Mouse (Mus musculus) heart, adult 9 months (tissue): ENCODE data around the gene Tyrobp.

Source experiments
- DNase-seq, 2 experiments: peaks; one replicate each; pipeline ENCODE4 v3.0.0; 2022; ENCODE audit warnings: low spot score in 2 of 2

The Tyrobp gene

DNA sequence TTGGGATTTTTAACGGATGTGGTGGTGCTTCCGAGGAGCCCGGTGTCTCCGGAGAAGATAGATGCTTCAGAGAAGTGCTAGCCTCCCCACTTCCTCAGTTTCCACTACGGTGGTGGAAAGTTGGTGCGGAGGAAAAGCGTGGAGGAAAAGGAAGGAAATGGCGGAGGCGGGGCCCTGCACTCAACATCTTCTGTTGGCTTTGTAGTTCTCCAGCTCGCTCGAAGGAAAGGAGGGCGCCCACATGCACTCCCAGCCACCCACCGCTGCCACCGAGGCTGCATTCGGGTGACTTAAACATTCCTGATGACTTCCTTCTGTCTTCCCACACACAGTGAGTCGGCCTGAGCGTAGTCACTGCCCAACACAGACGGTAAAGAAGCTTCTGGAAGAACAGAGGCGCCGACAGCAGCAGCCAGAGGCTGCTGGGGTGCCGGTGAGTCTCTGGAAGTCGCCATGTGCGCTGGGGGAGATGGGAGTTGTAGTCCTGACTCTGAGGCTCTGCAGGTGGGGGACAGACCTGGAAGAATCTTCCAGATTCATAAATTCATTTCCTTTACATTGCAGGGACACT, 9.6 kb downstream of the Tyrobp start:
- peak; percentile 36 to 53 for DNase-seq

DNA sequence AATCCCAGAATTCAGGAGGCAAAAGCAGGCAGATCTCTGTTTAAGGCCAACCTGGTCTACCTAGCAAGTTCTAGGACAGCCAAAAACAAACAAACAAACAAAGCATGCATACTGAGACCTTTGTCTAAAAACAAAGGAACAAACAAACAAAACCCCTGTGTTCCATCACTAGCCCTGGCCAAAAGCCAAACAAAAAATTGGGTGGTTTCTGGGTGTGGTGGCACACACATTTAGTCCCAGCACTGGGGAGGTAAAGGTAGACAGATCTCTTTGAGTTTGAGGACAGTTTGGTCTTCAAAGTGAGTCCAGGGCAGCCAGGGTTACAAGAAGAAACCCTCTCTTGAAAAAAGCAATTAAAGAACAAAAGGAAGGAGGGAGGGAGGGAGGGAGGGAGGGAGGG, 15.8 kb downstream of the Tyrobp start:
- no peak for DNase-seq

DNA sequence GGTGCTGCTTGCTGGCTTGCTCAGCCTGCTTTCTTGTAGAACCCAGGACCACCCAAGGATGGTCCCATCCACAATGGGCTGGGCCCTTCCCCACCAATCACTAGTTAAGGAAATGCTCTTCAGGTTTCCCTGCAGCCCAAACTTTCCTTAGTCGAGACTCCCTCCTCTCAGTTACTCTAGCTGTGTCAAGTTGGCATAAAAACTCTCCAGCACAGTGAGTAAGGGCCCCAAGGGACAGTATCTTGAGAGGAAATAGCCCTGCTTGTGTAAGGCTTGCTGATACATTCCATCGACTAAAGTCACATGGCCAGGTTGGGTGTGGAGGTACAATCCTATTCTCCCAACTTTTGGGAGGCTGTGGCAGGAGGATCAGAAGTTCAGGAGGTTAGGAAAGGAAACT, 16.6 kb downstream of the Tyrobp start:
- no peak for DNase-seq

DNA sequence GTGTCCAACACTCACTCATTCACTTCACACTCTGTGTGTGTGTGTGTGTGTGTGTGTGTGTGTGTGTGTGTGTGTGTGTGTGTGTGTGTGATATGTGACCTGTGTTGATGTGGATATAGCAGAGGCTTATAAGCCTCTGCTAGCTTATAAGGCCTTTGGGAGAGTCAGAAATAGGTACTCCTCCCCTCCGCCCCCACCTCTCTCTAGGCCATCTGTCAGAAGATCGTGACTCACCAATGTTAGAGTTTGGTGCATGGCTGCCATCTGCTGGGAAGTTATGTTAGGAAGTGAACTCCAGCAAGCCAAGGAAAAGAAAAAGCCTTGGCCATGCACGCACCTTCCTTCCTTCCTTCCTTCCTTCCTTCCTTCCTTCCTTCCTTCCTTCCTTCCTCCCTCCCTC, 18.2 kb downstream of the Tyrobp start:
- DNase-seq, result peak in 1 of 2 experiments; percentile 50

DNA sequence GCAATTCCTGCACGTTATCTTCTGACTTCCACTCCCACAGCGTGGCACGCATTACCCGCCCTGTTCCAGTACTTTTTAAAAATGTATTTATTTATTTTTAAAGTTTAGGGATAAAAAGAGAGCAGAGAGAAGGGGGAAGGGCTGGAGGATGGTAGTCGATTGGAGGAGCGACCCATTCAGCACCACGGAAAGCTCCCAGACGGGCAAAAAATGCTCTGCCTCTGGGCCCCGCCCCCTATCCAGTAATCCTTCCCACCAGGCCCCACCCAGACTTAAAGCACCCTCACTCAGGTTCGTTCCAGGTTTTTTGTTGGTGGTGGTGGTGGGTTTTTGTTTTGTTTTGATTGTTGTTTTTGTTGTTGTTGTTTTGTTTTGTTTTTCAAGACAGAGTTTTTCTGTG, 20.7 kb downstream of the Tyrobp start:
- DNase-seq, result no peak

DNA sequence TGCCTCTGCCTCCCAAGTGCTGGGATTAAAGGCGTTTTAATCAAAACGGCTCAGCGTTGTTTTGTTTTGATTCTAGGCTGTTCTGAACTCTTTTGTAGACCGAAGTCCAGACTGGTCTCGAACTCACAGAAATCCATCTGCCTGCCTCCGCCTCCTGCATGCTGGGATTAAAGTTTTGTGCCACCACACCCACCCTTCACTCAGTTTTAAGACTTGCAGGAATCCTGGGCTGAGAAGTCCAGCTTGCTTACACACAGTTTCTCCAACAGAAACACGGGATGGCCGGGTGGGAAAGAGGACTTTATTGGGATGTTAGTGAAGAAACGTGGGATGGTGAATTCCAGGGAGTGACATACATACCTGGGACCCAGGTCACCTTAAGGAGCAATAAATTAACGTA, 21.1 kb downstream of the Tyrobp start:
- no peak for DNase-seq

DNA sequence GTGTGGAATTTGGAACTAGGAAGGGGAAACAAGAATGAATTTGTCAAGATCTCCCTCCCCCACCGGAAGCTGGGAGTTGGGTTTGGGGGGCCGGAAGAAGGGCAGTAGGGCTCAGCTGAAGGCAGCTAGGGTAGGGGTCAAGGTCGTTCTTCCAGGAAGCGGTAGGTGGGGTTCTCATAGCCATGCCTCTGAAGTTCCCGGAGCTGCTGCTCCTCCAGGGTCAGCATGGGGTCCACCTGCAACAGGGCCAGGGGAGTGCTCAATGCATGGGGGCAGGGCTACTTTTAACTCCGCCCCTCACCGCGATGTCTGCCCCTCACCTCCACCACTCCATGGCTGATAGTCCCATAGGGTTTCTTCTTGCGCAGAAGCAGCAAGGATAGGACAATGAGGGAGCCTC, 21.6 kb downstream of the Tyrobp start:
- DNase-seq, result no peak

DNA sequence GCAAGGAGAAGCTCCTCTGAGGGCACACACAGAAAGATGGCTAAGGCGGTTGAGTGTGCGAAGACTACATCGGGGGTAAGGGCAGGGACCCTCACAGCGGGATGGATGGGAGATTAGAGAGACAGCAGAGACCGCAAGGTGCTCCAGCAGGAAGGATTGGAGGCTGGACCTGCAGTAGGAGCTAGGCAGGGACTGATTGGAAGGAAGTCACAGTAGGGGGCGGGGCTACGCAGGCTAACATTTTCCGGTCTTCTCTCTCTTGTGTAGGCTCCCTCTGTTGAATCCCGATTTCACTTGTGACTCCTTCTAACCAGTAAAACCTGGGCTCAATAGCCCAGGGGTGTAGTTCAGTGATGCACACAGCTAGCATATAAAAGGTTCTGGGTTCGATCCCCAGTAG, 23.3 kb downstream of the Tyrobp start:
- no peak for DNase-seq

DNA sequence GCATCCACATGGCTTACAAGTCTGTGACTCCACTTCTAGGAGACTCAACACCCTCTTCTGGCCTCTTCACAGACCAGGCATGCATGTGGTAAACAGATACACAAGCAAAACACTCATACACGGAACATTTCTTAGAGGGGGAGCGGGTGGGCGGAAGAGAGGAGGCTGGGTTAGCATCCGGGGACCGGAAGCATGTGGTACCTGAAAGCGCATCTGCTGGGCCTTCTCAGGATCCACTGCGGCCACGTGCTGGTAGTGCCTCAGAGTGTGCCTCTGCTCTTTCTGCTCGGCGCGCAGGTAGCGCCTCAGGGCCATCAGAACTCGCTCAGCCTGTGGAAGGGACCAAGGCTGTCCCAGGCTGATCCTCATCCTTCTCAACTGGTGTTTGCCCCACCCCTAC, 26.2 kb downstream of the Tyrobp start:
- no peak for DNase-seq

DNA sequence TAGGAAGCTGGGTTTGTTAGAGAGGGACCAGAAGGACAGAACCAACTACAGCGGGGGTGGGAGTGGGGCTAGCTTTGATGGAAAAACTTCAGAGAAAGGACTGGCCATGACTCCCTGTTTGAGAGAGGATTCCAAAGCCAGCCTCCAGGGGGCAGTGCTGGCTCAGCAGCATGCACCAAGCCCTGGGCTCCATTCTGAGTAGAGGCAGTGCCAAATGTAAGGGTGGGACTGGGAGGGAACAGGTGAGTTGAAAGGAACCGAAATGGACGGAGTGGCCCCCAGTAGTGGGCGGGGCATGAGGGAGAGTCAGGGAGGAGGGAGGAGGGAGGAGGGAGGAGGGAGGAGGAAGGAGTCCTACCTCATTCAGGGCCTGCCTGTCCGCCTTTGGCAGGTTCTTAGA, 27.1 kb downstream of the Tyrobp start:
- no peak for DNase-seq

DNA sequence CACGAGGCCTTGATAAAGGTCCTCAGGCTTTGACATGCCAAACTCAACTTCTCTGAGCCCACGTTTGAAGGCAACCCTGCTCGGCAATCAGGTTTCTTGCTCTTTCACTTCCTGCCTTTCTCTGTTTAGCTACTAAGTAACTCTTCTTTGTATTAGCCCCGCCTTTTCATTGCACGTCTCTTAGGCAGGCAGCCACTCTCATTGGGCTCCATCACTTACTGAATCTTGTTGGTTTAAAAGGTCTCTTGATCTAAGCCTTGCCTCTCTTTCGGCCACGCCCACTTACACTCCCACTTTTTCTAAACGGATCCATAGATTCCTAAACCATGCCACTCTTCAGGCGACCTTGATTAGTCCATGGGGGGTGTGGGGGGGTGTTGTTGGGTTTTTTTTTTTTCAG, 30.1 kb downstream of the Tyrobp start:
- no peak for DNase-seq

DNA sequence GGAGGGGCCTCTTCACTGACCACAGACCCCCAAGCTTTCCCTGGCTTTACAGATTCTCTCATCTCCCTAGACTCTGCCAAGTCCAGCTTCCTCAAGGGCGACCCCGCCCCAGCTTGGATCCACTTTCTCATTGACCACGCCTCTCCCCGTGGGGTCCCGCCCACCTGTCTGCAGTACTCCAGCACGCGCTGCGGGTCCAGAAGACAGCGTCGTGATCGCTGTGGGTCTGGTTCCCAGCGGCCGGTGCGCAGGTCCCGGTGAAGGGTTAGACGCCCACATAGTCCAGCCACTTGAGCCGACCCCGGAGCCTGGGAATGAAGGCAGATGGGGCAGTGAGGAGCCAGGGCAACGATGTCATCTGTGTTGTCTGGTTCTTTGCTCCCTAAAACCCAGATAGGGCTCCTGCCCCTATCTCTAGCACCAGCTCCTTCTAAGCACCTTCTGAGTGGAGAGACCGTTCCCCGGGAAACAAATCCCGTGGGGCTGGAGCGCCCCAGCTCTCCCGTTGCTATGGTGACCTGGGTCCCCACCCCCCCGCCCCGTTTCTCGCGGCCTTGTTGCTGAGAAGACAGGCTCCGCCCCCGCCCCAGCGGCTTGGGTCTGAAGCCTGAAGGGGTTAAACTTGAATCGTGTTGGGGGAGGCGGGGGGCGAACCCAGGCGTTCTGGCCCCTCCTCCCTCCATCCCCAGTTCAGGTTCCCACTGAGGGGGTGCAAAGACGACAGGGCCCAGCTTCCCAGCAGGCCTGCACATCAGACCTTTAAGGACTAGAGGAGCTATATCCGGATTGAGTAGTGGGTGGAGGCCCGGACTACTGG, 30.8 kb downstream of the Tyrobp start:
- no peak for DNase-seq

DNA sequence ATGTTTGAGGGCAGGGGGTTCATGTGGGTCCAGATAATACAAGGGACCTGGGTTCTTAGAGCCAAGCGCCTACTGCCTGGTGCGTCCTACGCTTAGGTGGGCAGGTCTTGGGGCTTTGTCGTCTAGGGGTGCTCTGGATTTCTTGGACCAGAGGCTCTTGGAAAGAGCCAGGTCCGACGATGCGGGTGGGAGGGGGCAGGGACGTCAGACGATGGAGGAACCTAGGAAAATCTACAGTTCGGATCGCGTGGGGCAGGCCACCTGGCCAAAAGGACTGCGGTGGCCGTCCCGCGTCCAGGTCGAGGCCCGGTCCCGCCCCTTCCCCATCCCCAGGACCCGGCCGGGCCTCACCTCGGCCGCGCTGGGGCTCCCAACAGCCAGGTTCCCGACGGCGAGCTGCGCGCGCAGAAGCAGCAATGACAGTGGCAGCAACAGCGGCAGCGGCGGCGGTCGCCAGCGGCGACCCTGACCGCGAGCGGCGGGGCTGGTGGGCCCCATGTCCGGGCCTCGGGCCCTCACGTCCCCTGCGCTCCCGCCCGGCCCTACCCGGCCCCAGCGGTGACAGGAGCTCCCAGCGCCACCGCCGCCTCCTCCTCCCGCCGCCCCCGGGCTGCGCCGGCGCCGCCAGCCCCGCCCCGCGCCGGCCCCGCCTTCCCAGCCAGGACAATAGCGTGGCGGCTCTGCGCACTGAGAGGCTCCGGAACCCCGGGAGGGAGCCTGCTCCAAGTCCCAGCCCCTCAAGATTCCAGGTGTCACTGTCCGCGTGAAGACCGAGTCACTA, 31.6 kb downstream of the Tyrobp start, which contains the start of gene Aplp1:
Gene Aplp1, minus strand, starts transcription at position 565 of the 781 bp plus-strand sequence.
- peak; percentile 24 to 31 for DNase-seq

DNA sequence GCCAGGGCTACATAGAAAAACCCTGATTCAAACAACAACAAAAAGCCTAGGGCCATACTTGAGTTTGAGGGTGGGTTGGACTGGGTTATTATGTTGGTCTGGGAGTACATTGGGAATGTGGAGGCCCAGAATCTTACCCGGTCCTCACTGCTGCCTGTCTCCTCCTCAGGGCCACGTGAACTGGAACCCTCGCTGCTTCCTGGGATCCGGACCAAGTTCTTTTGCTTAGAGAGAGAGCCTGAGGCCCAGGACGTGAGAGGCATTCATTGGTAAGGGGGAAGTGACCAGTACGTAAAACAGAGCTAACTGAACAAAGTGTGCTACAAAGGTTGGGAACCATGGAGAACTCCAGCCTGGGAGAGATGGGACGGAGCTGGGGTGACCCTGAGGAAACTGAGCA, 36.7 kb downstream of the Tyrobp start:
- DNase-seq, result no peak

DNA sequence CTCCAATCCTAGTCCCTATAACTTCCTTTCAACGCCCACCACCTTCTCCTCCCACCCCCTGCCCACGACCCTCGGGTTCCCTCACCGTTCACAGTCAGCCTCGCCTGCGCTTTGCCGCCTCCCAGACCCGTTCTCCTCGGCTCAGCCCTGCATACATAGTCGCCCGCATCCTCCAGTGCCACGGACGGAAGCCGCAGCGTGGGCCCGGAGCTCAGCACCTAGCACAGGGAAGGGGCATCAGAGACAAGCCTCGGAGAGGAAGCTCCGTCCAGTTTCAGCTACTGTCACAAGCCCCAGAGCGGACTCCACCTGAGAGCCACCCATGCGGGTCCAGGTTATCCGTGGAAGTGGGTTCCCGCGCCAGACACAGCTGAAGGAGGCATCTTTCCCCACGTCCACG, 39.8 kb downstream of the Tyrobp start:
- no peak for DNase-seq

DNA sequence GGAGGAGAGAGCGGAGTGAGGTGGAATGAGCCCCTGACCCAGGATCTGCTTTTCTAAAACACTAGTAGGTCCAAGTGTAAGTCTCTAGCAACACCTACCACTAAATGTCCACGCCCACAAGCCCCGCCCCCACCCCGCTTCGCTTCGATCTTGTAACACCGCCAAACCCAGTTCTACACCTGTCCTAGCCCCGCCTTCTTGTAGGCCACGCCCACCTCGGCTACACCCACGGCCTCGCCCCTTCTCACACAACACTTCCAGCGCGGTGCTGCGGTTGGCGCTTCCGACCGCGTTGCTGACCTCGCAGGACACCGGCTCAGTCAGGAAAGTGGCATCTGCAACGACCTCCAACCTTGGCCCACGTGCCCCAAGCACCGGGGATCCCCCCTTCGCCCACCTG, 40.2 kb downstream of the Tyrobp start:
- DNase-seq, result no peak

DNA sequence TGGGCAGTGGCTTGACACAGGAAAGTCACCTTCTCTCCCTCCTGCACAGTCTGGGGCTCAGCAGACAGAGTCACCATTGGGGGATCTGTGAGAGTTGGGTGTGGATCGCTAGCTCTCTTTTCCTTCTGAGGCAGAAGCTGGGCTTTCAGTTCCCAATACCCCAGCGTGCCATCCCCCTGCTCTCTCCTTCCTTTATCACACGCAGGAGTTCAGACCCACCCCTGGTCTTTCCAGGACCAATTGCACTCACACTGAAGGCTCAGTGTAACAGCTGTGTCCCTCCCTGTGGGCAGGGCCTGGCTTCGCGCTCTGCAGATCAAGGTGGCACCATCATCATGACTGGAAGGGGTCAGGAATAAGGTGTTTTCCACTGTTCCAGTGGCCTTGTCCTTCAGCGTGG, 40.7 kb downstream of the Tyrobp start:
- DNase-seq, result no peak

DNA sequence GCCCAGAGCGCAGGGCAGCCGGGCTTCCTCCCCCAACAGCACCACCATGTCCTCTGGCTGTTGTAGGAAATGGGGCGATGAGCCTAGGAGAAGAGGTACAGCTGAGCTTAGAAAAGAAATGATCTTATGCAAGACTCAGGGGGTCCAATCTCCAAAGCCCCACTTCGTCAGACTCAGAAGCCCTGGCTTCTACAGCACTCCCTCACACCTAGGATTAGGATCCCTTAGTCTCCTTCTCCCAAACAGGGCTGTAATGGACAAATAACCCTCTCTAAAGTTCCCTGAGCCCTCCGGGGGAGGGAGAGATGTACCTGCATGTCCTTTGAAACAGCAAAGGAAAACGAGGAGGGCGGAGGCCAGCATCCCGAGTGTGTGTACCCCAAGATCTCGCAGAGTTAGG, 42.9 kb downstream of the Tyrobp start:
- DNase-seq, result no peak

DNA sequence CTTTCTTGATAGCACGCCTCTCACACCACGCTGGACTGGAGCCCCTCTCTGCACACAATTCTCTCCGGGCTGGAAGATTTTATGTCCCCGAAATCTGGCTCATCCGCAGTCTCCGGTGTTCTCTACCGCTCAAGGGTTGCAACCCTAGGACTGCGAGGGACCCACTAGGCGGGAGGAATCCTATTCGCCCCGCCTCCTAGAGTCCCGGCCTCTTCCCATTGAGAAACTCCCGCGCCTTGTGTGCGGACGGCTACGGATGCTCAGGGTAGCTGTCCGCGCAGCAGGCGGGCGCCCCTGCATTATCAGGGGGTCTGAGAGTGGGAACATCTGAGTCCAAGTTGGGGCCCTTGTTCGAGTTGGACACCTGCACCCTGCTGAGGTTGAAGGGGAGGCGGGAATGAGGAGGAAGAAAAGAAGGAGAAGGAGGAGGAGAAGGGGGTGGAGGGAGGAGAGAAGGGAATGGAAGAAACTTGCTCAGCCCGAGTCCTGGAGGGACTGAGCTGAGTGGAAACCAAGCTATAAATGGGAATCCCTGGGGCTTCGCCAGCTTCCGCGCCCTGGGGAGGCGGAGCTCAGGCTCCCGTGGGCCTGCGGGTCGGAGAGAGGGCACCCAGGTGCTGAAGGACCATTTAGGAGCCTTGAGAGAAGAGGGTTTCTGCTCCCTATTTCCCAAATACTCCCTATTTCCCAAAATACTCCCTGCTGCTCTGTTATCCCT, 43.5 kb downstream of the Tyrobp start:
- no peak for DNase-seq

DNA sequence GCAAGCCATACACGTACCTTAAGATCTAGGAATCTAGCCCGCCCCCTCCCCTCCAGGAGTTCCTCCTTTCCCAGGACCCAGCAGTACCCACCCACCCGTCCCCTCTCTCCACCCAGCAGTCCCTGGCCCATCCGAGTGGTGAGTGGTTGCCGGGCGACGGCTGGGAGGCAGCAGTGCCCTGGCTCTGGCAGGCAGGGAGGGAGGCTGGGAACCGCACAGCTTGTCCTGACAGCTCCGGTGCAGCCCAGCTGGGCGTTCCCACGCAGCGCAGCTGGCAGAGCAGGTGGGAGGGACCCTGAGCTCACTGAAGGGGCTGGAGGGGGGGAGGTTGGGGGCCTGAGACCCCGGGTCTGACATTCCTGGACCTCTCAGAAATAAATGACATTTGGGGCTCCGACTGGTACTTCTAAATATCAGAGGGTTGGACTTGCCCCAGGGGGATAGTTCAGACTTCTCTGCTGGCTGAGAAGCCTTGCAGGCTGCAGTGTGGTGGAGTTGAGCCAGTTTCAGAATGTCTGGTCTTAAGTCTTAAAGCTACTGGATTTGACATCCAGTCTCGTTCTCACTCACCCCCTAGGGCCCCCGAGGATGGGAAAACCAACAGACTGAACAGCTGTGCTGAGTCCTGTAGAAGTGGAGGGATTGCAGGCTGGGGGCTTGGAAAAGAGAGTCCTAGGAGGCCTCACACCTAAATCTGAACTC, 44.2 kb downstream of the Tyrobp start, which contains the start of the genes Kirrel2 and Nphs1:
Gene Kirrel2, minus strand, starts transcription at position 62 of the 702 bp plus-strand sequence.
Gene Nphs1, plus strand, starts transcription at position 687 of the 702 bp plus-strand sequence.
- DNase-seq, result no peak

DNA sequence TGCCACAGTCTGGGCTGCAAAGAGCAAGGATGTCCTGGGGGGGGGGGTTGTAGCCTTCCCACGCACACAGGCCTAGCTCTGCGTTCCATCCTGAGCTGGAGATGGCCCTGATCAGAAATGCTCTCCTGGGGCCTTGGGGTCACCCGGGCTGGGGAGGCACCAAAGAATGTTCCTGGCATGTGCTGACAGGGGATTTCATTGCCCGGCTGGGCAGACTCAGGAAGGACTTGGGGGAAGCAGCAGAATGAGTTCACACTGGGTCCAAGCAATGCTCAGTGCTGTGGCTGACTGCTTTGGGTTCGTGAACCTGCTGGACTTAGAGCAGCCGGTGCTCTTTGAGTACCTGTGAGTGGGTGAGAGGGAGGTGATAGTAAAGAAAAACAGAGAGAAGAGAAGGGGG, 45.9 kb downstream of the Tyrobp start:
- no peak for DNase-seq
